Mouse (Mus musculus): ENCODE data around the gene Pon1.
"Not testable (repeated sequence)": the region's sequence is repeated elsewhere in the genome, so short reads cannot be mapped to it uniquely, and the experiment has no call there.

Pon1 gene

DNA sequence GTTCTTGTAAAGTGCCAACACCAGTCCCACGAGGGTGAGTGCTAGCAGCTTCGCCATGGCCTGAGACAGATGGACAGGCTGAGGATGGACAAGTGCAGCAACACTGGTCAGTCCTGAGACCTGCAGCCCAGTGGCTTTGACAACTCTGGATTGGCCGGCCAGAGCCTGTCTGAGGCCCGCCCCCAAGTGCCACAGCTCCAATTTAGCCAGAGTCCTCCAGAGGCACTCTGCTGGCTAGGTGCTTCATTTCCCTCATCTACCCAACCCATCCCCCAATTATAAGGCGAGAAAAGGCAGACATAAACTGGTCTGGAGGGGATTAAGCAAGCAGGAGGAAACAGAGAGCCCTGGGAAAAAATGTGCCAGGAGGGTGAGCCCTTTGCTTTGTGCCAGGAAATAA lies at the start of gene Pon1:
Pon1 (minus strand) TSS at position 254 of the 400 bp plus-strand sequence.
- in situ Hi-C loops (cut with MboI, MseI), result no loop called here

DNA sequence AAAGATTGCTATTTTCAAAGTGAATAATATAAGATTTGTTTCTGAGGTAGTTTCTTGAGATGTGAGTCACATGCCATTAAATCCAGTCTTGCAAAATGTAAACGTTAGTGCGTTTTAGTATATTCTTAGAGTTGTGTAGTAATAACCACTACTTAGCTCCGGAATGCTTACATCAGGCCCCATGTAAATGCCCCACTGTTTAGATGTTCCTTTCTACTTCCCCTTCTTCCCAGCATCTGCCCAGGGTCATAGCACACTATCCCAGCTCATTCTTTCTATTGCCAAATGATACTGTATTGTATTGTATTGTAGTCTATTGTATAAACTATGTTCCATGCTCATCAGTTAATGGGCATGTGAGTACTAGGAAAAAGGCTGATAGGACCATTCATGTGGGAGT lies 45.1 kb upstream of the Pon1 start:
- in situ Hi-C loops (cut with MboI, MseI), result loop anchor here (25.0 kb wide), 1 partner anchor 349 kb away; no protein-coding TSS in a partner anchor

DNA sequence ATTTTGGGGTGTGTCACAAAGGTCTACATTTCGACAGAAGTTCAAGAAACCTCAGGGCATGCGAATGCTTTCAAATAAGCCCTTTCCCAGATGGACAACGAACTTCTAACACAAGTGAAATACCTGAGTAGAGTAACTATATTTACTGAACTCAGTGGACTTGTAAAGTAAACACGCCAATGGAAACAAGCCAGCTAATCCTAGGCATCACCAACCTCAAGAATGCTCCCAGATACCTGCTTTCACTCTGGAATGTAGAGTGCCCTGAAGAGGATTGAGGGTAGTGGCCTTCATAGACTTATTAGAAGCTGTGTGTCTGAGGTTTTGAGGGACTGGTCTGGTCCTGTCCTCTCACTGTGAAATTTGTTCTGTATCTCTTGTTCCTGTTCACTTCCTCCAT lies 43.8 kb upstream of the Pon1 start:
- in situ Hi-C loops (cut with MboI, MseI), result loop anchor here (25.0 kb wide), 1 partner anchor 350 kb away; no protein-coding TSS in a partner anchor

DNA sequence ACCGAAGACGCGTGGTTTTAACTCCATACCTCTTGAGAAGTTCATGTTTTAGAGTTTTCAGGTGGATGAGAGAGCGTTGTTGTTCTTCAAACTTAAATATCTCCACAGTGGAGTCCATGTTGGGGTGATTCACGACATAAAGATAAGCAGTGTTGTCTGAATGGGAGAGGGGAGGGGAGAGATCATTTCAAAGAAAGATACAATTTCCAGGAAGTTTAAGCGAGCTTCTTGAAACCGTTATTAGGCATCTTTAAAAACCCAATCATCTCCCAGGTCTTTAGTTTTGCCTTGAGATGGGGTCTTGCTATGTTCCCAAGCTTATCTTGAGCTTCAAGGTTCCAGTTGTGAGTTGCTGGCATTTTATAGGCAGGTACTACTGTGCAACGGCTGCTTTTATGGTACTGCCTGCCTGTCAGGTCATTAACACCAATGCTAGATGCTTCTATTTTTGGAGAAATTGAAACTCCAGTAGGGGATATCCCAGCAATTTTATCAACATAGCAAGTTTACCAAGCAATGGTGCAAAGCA lies 43.2 kb upstream of the Pon1 start:
- in situ Hi-C loops (cut with MboI, MseI), result loop anchor here (25.0 kb wide), 1 partner anchor 350 kb away; no protein-coding TSS in a partner anchor

DNA sequence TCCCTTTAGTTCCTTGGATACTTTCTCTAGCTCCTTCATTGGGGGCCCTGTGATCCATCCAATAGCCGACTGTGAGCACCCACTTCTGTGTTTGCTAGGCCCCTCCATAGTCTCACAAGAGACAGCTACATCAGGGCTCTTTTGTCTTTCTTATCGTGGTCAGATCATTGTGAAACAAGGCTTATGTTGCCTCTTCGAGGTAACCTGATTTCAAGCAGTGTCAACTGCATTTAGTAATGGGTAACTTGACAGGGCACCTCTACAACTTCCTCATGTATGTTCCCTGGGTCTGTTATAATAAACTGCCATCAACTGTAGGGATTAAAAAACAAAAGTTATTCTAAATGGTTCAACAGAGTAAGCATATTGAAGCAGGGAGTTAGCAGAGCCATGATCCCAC lies 40.8 kb upstream of the Pon1 start:
- in situ Hi-C loops (cut with MboI, MseI), result loop anchor here (25.0 kb wide), 1 partner anchor 353 kb away; no protein-coding TSS in a partner anchor

DNA sequence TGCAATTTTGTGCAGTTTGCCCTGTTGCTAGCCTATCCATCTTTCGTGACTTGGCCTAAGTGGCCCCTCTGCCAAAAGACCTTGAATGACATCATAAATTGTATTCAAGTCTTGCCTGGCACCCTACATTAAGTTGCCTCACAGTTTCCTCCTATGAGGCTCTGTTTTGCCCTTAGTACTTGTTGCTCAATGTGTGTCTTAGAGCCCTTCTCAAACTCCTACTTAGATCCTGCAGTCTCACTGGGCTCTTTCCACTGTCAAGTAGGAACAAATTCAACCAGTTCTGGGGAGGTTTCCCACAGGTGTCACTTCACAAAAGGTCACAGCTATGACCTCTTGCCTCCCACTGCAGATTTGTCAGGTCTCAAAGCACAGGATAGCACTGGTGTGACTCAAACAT lies 40.1 kb upstream of the Pon1 start:
- in situ Hi-C loops (cut with MboI, MseI), result loop anchor here (25.0 kb wide), 1 partner anchor 353 kb away; no protein-coding TSS in a partner anchor

DNA sequence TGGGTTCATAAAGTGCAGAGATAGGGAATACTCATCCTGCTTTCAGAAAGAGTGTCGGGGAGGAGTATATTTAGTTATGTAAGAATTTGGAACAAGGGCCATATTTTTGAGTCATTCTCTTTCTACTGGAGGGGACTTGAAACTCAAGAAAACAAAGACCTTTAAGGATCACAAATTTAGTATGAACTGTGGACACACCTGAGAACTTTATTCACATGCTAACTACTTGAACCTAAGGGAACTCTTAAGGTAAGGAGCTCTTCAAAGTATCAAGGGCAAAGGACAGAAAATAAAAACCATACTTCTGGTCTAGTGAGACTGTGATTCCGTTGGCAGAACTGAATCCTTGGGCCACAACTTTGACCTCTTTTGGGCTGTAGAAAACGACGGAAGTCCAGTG lies 38.3 kb upstream of the Pon1 start:
- in situ Hi-C loops (cut with MboI, MseI), result loop anchor here (25.0 kb wide), 1 partner anchor 355 kb away; no protein-coding TSS in a partner anchor

DNA sequence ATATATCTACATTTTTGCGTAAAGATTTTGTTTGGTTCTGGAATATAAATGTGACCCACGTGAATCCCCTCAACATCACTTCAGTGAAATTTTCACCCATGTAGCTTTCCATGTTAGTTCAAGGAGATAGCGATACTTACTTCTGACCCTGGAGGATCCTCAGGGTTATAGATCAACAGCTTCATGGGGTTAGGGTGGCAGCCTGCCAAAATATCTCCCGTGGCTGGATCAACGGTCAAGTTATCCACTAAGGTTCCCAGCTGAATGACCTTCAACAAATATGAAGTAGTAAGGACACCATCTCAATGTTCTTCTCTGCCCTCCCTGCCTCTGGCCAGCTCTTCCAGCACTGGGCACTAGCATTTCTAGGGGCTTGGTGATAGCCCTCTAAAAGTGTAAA lies 36.5 kb upstream of the Pon1 start:
- in situ Hi-C loops (cut with MboI, MseI), result loop anchor here (25.0 kb wide), 1 partner anchor 357 kb away; no protein-coding TSS in a partner anchor

DNA sequence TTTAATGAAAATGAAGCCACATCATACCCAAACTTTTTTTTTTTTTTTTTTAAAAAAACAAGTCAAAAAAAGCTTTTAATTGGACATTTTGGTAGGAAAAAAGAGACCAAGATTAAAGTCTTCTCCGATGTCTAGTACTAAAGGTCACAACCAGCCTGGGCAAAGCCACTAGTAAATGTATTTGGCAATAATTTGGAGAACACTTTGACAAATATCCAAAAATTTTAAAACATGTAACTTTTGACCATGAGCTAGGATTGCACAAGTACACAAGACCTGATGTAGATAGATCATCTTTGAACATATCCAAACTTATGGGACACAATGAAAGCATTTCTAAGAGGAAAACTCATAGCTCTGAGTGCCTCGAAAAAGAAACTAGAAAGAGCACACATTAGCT lies 29.8 kb upstream of the Pon1 start:
- in situ Hi-C loops (cut with MboI, MseI), result not testable (repeated sequence)

DNA sequence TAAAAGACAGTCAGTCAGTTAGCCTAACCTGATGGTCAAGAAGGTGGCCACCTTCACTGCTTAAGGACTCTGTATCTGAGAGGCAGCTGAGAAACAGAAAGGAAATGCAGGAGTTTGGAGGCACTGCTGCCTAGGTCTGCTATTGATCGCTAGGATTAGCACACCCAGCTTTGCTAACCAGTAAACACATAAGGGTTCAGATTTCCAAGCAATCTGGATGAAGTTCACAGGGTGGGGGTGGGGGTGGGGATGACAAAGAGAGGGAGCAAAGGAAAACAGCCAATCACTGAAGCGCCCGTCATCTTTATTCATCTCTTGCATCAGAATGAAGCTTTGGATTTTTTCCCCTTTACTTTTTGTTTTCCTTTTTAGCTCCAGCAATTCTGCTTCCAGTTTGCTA lies 28.3 kb upstream of the Pon1 start:
- in situ Hi-C loops (cut with MboI, MseI), result no loop called here

DNA sequence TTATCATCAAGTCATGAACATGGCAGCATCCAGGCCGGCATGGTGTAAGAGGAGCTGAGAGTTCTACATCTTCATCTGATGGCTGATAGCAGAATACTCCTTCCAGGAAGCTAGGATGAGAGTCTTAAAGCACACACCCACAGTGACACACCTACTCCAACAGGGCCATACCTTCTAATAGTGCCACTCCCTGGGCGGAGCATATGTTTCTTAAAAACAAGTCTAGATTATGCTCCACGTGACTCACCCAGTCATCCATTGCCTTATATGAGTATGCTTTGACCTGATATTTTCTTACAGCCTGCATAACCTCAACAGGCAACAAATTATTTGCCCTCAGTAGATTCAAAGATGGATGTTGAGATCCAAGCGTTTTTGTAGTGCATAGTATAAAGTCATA lies 24.4 kb upstream of the Pon1 start:
- in situ Hi-C loops (cut with MboI, MseI), result no loop called here

DNA sequence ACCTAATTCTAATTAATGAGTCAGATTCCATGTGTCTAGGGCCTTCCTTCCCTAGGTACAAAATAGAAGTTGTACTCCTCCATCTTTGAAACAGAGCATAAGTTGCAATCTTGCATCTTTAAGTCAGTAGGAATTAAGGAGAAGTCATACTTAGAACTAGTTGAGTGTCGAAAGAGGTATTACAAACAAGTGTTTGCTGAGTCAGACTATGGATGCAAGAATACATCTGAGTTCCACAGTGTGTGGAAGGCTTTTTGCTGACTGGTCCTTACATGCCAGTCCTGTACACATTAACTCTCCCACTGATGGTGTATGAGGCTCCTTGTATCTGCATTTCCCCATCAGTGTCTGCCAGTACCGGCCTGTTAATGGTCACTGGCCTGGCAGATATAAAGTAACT lies 14.1 kb upstream of the Pon1 start:
- in situ Hi-C loops (cut with MboI, MseI), result no loop called here

DNA sequence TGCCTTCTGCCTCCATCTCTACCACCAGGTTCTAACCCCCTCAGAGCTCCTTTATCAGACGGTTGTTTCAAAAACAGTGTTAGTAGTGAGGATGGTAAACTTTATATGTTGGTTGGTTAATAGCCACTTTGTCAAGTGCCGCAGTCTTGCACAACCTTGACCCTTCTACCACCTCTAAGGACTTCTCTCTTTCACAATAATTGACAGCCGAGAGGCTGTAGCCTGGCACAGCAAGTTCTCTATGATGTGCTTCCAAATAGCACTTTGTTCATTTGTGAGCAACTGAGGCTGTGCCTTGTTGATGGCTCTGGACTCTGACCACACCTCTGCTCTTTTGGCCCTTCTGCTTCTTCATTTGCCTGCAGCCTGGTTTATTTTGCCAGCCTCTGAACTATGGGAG lies 6.2 kb upstream of the Pon1 start:
- in situ Hi-C loops (cut with MboI, MseI), result no loop called here

DNA sequence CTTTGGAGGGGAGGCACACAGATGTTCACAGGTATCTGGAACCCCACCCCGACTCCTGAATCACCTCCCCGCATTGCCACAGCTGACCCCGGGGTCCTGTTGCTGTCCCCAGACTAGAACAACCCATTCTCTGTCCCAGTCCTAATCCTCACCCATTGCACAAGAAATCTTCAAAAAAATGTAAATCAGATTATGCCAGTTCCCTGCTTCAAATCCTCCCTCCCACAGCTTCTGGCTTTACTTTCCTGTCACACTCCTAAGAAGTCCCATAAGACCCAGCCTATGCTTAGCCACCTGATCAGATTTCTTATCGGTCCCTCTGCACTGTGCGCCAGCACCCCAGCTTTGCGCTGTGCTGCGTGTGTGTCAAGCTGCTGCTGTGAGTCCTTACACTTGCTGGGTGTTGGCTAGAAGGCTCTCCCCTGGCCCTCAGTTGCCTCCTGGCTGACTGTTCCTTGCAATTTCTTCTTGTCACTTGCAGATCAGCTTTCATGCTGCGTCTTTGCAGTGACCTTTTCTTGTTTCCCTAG lies 5.7 kb upstream of the Pon1 start:
- in situ Hi-C loops (cut with MboI, MseI), result no loop called here

DNA sequence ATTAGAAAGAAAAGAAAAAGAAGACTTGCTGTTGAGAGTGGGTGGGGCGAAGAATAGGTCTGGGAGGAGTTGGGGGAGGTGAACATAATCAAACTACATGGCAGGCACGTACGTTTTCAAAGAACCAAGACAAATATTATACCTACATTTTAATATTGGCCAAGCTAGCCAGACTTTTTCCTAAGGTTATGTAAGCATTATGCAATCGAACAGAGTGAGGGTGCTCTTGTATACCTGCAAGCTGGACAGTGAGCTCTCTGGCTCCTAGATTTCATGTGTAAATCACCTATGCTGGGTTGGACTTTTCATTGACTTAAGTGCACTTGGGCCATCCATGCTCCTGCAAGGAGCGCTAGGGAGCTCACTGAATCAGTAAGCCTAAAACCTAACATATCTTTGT lies 4.8 kb upstream of the Pon1 start:
- in situ Hi-C loops (cut with MboI, MseI), result no loop called here

DNA sequence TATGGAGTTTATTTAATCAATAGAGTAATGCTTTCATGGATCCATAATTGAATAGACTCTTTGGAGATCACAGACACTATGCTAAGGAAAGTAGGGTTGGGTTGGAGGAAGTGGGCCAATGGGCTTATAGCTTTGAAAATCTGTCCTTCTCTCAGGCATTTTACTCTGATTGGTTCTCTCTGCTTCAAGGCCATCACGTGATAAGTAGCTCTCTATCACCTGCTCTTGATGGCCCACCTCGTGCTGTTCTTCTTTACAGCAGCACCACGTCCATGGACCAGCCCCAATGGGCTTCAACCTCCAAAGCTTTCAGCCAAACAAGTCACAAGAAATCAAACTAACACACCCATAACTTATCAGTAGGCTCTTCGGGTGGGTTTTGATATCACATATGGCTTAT lies 3.0 kb downstream of the Pon1 start:
- in situ Hi-C loops (cut with MboI, MseI), result no loop called here

DNA sequence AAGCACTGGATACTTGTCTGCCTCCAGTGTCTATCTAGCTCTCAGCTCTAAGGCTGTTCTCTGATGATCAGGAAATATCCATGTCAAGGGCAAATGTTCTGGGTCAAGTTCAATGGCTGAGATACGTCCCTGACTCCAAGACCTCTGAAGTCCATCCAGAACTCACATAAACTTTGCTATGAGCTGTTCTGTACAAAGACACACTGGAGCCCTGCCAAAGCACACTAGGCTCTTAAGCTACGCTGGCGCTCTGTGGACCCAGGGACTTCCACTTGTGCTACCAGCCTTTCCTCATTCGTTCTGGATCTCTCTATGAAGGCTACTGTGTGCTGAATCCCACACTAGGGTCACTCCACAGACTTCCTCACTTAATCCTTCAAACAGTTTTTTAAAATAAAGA lies 4.2 kb downstream of the Pon1 start:
- in situ Hi-C loops (cut with MboI, MseI), result no loop called here

DNA sequence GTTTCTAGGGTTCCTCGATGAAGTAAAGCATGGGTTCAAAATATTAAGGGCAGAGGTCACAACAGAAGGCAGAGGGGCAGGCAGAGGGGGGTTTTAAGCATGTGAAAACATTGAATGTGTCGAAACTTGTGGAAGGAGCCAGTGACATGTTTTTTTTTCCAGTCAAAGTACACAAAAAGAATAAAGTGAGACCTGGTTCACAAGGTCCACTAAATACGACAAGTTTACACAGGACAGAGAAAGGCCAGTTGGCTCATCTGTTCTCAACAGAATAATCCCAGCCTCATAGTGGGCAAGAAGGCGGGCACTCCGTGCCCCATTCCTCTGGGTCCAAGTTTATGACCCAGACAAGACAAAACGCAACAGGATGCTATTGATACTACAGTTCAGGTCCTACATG lies 4.8 kb downstream of the Pon1 start:
- in situ Hi-C loops (cut with MboI, MseI), result no loop called here

DNA sequence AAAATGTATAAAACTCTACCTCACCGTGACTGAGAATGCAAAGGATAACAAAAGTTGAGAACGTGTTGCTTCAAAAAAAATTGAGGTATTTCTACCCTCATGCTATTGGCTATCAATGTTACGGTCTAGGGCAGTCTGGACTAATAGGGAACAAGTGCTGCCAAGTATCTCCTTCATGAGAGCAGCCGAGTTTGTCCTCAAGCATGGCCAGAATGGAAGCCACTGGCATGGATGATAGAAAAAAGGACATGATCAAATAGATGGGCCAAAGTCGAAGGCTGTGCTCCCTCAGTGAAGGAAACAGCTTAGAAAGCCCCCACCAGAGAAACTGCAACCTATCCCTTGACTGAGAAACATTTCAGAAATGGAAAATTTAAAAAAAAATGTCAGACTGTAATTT lies 5.7 kb downstream of the Pon1 start:
- in situ Hi-C loops (cut with MboI, MseI), result no loop called here

DNA sequence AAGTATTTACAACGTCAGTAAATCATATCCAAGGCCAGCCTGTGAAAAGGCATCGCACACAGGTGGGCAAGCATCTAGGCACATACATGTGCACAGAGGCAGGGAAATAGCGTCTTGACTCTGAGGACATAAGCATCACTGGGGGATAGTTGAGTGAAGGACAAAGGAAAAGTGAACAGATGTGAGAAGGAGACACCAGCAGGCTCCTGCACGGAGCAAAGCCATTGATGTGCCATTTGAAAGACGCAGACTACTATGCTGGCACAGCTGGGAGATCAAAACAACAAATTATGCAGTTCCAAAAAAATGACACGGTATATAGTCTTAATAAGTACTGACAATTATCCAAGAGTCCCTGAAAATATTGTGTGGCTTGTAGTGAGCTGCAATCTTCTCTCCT lies 6.2 kb downstream of the Pon1 start:
- in situ Hi-C loops (cut with MboI, MseI), result no loop called here

DNA sequence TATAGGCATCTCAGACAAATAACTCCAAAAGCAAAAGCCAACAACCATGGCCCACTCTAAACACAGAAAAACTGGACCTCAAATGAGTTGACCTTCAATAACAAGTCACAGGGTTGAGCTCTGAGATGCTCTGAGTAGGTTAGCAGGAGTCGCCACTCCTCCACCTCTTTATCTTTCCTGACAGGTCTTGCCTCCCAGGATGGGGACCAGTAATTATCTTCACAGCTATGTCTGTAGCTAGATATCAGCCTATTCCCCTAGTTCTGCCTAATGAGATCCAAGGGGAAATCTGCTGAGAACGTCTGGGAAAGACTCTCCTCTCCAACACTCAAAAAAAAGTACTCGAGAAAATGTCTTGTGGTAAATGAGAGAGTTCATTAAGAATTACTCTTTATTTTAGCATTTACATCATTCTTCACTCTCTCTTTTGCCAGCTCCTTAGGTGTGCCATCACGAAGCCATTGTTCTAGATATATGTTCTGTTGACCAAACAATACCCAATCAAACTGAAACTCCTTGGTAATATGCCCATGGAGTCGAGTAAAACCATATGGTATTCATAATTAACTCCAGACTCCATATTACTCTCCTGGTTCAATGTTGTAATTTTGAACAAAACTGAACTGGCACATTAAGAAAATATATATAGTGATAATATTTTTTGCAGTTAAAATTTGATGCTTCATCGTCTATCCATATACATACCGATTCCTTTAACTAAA lies 7.4 kb downstream of the Pon1 start:
- in situ Hi-C loops (cut with MboI, MseI), result no loop called here

DNA sequence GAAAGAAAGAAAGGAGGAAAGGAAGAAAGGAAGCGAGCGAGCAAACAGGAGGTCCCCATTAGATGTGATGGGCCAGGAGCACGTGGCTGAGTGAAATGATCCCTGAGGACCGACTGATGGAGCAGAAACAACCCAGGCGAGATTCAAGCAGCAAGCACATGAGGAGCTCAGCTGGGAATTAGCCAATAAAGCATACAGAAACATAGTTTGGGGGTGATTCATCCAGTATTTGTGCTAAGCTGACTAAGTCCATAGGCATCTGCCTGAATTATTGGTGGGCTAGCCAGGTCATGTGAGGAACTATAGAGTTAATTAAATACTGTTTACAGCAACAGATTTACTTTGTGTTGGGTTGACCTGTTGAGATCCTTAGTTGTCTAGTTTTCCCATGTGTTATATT lies 13.1 kb downstream of the Pon1 start:
- in situ Hi-C loops (cut with MboI, MseI), result no loop called here

DNA sequence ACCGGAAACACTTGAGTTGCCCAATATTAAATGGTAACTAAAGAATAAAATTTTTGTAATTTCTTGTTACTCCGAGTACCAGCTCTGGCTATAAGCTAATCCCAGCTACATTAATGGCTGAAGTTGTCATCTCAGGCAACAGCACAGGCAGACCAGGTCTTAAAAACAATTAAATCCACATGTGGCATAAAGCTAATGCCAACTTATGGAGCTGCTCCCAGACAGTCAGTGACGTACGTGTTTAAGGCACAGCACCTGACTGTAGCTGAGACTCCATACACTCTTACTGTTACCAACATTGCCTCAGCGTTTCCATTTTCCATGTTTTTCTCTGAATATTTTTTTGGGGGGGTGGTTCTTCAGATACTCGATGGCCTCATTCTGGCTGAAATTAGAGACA lies 14.6 kb downstream of the Pon1 start:
- in situ Hi-C loops (cut with MboI, MseI), result no loop called here
